ENCODE assay signal across 8 mouse cellular contexts in the genomic region with DNA sequence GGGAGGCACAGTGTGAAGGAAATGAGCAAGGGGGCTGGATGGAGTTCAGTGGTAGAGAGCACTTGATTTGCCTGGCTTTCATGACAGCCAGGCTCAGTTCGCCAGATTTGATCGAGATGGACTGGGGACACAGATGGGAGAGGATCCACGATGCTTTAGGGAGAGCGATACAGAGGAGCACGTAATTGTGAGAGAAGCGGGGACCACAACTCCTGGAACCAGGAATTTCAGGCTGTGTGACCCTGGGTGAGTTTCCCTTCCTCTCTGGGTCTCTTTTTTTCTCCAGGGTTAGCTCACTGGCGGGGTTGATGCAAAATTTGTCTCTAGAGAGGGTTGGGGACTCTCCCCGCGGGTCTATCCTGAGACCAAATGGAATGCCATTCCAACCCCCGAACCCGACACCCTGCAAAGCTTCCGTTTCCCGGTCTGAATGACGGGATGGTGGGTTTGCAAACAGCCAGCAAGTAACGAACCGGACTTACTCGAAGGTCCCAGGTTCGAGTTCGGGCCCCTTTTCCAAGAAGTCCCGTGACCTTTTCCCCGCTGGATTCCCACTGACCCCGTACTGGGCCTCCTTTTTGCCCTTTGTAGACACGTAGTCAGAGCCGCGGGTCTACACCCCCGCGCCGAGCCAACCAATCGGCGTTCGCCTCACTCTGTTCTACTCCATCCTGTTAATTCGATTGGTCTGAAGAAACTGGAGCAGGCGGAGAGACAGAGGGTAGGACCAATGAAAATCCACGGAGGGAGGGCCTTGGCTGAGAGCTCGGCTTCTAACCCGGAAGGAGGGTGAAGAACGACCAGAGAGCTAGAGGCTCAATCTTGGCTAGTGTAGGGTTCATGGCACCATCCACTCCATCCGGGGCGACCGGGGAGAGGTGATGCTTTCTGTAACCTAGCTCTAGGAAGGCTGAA. TPM values are rescaled to one million over a fixed set of nuclear protein-coding genes. Genes with fewer than 3 reads are reported as not detected.
A peak's percentile ranks its signal among the peaks of the same experiment; 100 is the strongest.
DNase-seq lines count a peak whose midpoint lies in the region; ATAC-seq lines count a peak whose summit lies in the region.

No protein-coding gene starts in this region.

- intact Hi-C loops in gastrocnemius, postnatal 14 days (cut with DNase I; ENCODE audit: low total_unique reads) = no loop called here
- intact Hi-C loops in left cerebral cortex, postnatal 10 days (cut with DNase I) = loop anchor here (5.0 kb wide), 1 partner anchor 76 kb away; no protein-coding TSS in a partner anchor

- peak; percentile 99 for ATAC-seq in inflammation-experienced regulatory T-cells, adult 6 months
- ATAC-seq in megakaryocyte-erythroid progenitor cell, adult 5-6 weeks (replicated peaks; ENCODE audit: low FRiP score, low TSS enrichment, poor library complexity, severe bottlenecking) = peak; percentile 99

- peak; percentile 97 to 99 for DNase-seq in adrenal gland, adult (ENCODE audit: inconsistent age in 2 of 2, low spot score in 1 of 2)
- peak; percentile 99 for DNase-seq in embryo, embryonic 10.5 days (ENCODE audit: low spot score)
- DNase-seq in gastrocnemius, postnatal 14 days = peak; percentile 94
- DNase-seq in left cerebral cortex, postnatal 10 days (ENCODE audit: extremely low spot score in 1 of 2, low spot score in 2 of 2) = peak; percentile 94 to 97
- DNase-seq in right cerebral cortex, postnatal 25 days = peak; percentile 95
- DNase-seq in urinary bladder, postnatal 4 days (ENCODE audit: low spot score in 2 of 2) = peak; percentile 95 to 96

RNA-seq across cellular contexts. Expression of a gene that starts 4.2 kb away (rescaled TPM):
- 1 to 10 TPM; 2.4 TPM for total RNA-seq in gastrocnemius, postnatal 14 days (2021)
- polyA plus RNA-seq in inflammation-experienced regulatory T-cells, adult 6 months (2017; shearing (Covaris generic)) = 10 to 100 TPM; 26.6 to 36.5 (median 34.4) TPM
- total RNA-seq in left cerebral cortex, postnatal 10 days (2021) = 1 to 10 TPM; 2.0 to 3.4 TPM
- total RNA-seq in megakaryocyte-erythroid progenitor cell, adult 5-6 weeks (2014; fragmentation: Nextera tagmentation) = 1.8 and 12.5 TPM in 2 replicates
- total RNA-seq in megakaryocyte-erythroid progenitor cell, adult 5-6 weeks (2017) = 13.3 and 86.2 TPM in 2 replicates

RNA-seq across cellular contexts. Expression of a gene that starts 11.1 kb away (rescaled TPM):
- total RNA-seq in gastrocnemius, postnatal 14 days (2021) = 10 to 100 TPM; 15.8 to 16.7 TPM
- under 1 TPM; 0.58 to 0.92 (median 0.70) TPM for polyA plus RNA-seq in inflammation-experienced regulatory T-cells, adult 6 months (2017; shearing (Covaris generic))
- total RNA-seq in left cerebral cortex, postnatal 10 days (2021) = 1 to 10 TPM; 6.4 to 6.8 TPM
- 7.9 and 9.6 TPM in 2 replicates for total RNA-seq in megakaryocyte-erythroid progenitor cell, adult 5-6 weeks (2014; fragmentation: Nextera tagmentation)
- total RNA-seq in megakaryocyte-erythroid progenitor cell, adult 5-6 weeks (2017) = 7.4 and 13.2 TPM in 2 replicates

RNA-seq across cellular contexts. Expression of a gene that starts 21.3 kb away (rescaled TPM):
- not detected for total RNA-seq in gastrocnemius, postnatal 14 days (2021)
- polyA plus RNA-seq in inflammation-experienced regulatory T-cells, adult 6 months (2017; shearing (Covaris generic)) = not detected
- total RNA-seq in left cerebral cortex, postnatal 10 days (2021) = 100 to 1,000 TPM; 104 to 111 TPM
- 0.31 TPM in 1 of 2 replicates, not detected in the other for total RNA-seq in megakaryocyte-erythroid progenitor cell, adult 5-6 weeks (2014; fragmentation: Nextera tagmentation)
- total RNA-seq in megakaryocyte-erythroid progenitor cell, adult 5-6 weeks (2017) = not detected in 2 replicates

RNA-seq across cellular contexts. Expression of a gene that starts 40.5 kb away (rescaled TPM):
- not detected for total RNA-seq in gastrocnemius, postnatal 14 days (2021)
- polyA plus RNA-seq in inflammation-experienced regulatory T-cells, adult 6 months (2017; shearing (Covaris generic)) = not detected
- under 1 TPM; 0.26 to 0.36 TPM for total RNA-seq in left cerebral cortex, postnatal 10 days (2021)
- not detected in 2 replicates for total RNA-seq in megakaryocyte-erythroid progenitor cell, adult 5-6 weeks (2014; fragmentation: Nextera tagmentation)
- not detected in 2 replicates for total RNA-seq in megakaryocyte-erythroid progenitor cell, adult 5-6 weeks (2017)

RNA-seq across cellular contexts. Expression of a gene that starts 49.2 kb away (rescaled TPM):
- total RNA-seq in gastrocnemius, postnatal 14 days (2021) = 1 to 10 TPM; 7.9 to 8.4 TPM
- 1 to 10 TPM in 2 of 3 experiments, under 1 TPM in 1; 0.93 to 1.8 (median 1.6) TPM for polyA plus RNA-seq in inflammation-experienced regulatory T-cells, adult 6 months (2017; shearing (Covaris generic))
- total RNA-seq in left cerebral cortex, postnatal 10 days (2021) = 10 to 100 TPM; 15.2 to 15.3 TPM
- 8.2 and 11.6 TPM in 2 replicates for total RNA-seq in megakaryocyte-erythroid progenitor cell, adult 5-6 weeks (2014; fragmentation: Nextera tagmentation)
- 1.1 and 1.2 TPM in 2 replicates for total RNA-seq in megakaryocyte-erythroid progenitor cell, adult 5-6 weeks (2017)

Comparison
In these comparisons a context has a peak if more than half of its experiments do, and no peak if none do; other contexts are left out.
1. Peak in every context shown above with its lines: DNase-seq and ATAC-seq.
2. RNA of a gene that starts 21.3 kb away (total RNA-seq): 104 to 111 TPM in left cerebral cortex, postnatal 10 days; 0.31 TPM in megakaryocyte-erythroid progenitor cell, adult 5-6 weeks and not detected in gastrocnemius, postnatal 14 days; every median in the first group is over 10 times any median in the second.